Mouse (Mus musculus): ENCODE data around the gene Zmiz1.

GRCm38 (mm10) chr14:25489336-25490078 lies 30.5 kb downstream of the Zmiz1 start:
- TF ChIP-seq CTCF (IDR thresholded peaks at IDR 0.05; ENCODE audit: insufficient read depth, low read length) (no peak), POLR2A (IDR thresholded peaks at IDR 0.05; ENCODE audit: borderline replicate concordance, extremely low read depth, low read depth, low read length) (no peak)
